Mouse (Mus musculus) heart, adult 2 months (tissue): ENCODE measurements around the gene Klhl9. TPM values are rescaled to one million over a fixed set of nuclear protein-coding genes. Genes with fewer than 3 reads are reported as not detected.

Experiments
- DNase-seq, 2 experiments: peaks; one replicate each; pipeline ENCODE4 v3.0.0; 2021
- H3K27ac ChIP-seq: fragments of 200-600 bp; 2 replicates; pipeline ENCODE4 v1.8.1; 2022
- H3K27me3 ChIP-seq: fragments of 200-500 bp; 2 replicates; pipeline ENCODE4 v1.6.1; 2012; ENCODE audit warnings: mild to moderate bottlenecking, low read length, inconsistent platforms, mixed read lengths; ENCODE audit not compliant: control insufficient read depth, insufficient read depth
- H3K36me3 ChIP-seq: fragments of 200-500 bp; 2 replicates; pipeline ENCODE4 v1.6.1; 2012; ENCODE audit warnings: low read length, inconsistent platforms; ENCODE audit not compliant: control insufficient read depth, insufficient read depth
- H3K4me1 ChIP-seq: fragments of 200-500 bp; 2 replicates; pipeline ENCODE4 v1.6.1; 2011; ENCODE audit warnings: low read length; ENCODE audit not compliant: control insufficient read depth, insufficient read depth
- H3K4me3 ChIP-seq: fragments of 200-600 bp; 2 replicates; pipeline ENCODE4 v1.8.1; 2022
- H3K79me2 ChIP-seq: fragments of 200-500 bp; replicated peaks from 2 replicates; pipeline ENCODE4 v1.6.1; 2012; ENCODE audit warnings: mild to moderate bottlenecking, inconsistent platforms, low read length, moderate library complexity, mixed read lengths; ENCODE audit not compliant: control insufficient read depth, insufficient read depth
- H3K9ac ChIP-seq: fragments of 200-500 bp; 2 replicates; pipeline ENCODE4 v1.6.1; 2012; ENCODE audit warnings: low read depth, mild to moderate bottlenecking, control low read depth, inconsistent platforms, low read length, mixed read lengths
- CTCF ChIP-seq: fragments of 200-600 bp; IDR thresholded peaks from 2 replicates; pipeline ENCODE4 v1.8.1; 2022; ENCODE audit warnings: antibody characterized with exemption, mild to moderate bottlenecking, moderate library complexity
- EP300 ChIP-seq: fragments of 200-500 bp; IDR thresholded peaks from 2 replicates; pipeline ENCODE4 v1.6.1; 2011; ENCODE audit warnings: low read depth, low read length, control low read depth; ENCODE audit not compliant: insufficient read depth
- POLR2A ChIP-seq: fragments of 200-500 bp; IDR thresholded peaks from 2 replicates; pipeline ENCODE4 v1.6.1; 2011; ENCODE audit warnings: mild to moderate bottlenecking, low read depth, low read length, control low read depth; ENCODE audit not compliant: insufficient read depth
- WGBS: fragments of 180-500 bp; shearing (Covaris S2); methylation state at CpG from one replicate; pipeline ENCODE4 v1.1.7; 2018; 5-methylcytosine and 5-hydroxymethylcytosine counted together
- intact Hi-C: fragments of 180-260 bp; cut with DNase I; formaldehyde crosslinking; loops from one replicate; pipeline ENCODE4 v1.15.1; 2025
- polyA plus RNA-seq: library from polyadenylated mRNA; depleted of rRNA; stranded (reverse); fragments of >200 nt; gene quantifications from 2 replicates; pipeline ENCODE4 v1.2.3, GENCODE M21; 2012
- total RNA-seq, 2 experiments: library from RNA; stranded (reverse); gene quantifications; 2 replicates each; pipeline ENCODE4 v1.2.3; 2021

Klhl9 gene
- total and polyA plus RNA-seq, 3 experiments = 11.8 to 71.1 (median 71.0) TPM

DNA sequence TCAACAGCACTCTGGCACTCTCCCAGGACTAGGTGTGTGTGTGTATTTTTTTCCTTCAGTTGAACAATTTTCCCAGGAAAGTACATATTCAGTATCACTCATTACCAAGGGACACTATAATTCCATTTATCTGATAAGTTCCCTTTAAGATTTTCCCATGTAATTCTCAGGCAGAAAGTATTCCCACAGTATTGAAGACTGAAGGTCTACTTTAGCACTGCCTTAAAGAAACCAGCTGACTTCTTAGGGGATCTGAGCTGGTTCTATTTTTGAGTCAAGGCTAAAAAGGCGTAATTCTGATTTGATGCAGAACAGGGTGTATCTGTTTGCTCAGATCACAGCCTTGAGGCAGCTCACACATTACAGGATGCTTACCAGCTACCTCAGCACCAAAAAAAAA lies 3.5 kb downstream of the Klhl9 start:
- H3K27ac ChIP-seq = peak overlapping the region; percentile 6
- H3K4me1 ChIP-seq = peaks cover 18% of the 10 kb centered on the region
- no peaks in the 10 kb centered on the region for H3K27me3 ChIP-seq
- intact Hi-C loops = loop anchor here (10.0 kb wide), 1 partner anchor 684 kb away; the partner anchor contains the start of gene Mllt3
- peaks cover 7% of the 10 kb centered on the region for H3K79me2 ChIP-seq
- H3K4me3 ChIP-seq = peak overlapping the region; percentile 67
- TF ChIP-seq EP300 = no peak
- TF ChIP-seq POLR2A = no peak
- TF ChIP-seq CTCF = no peak
- peak overlapping the region; percentile 44; the same call in 1 of the 2 replicates for H3K9ac ChIP-seq
- no peak for DNase-seq
- WGBS = 0% methylated on average over 1 of the region's 1 CpGs
- H3K36me3 ChIP-seq = peaks cover 42% of the 10 kb centered on the region

DNA sequence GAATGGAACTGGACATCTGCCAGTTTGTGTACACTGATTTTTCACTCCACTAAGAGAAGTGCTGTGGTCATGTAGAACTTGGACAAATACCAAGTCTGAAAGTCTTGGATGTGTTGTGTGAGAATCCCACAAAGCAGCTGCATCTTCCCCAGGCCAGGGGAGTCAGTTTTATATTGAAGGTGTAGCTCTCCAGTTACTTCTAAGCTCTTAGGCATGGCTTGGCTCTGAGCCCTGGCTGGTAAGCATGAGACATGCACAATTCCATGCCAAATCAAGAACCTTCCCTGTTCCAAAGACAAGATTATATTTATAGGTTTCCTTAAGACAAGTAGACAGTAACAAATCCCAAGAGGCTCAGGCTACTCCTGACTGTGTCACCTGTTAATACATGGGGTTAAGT lies 7.2 kb downstream of the Klhl9 start:
- Histone ChIP-seq H3K79me2 (peaks cover 5% of the 10 kb centered on the region), H3K9ac (no peak overlapping the region), H3K4me1 (peaks cover 11% of the 10 kb centered on the region), H3K36me3 (peaks cover 31% of the 10 kb centered on the region), H3K27me3 (no peaks in the 10 kb centered on the region), H3K4me3 (no peak overlapping the region), H3K27ac (no peak overlapping the region)
- TF ChIP-seq EP300 = no peak
- TF ChIP-seq POLR2A = no peak
- no peak for TF ChIP-seq CTCF
- DNase-seq = no peak
- intact Hi-C loops = loop anchor here (10.0 kb wide), 1 partner anchor 680 kb away; the partner anchor contains the start of gene Mllt3

DNA sequence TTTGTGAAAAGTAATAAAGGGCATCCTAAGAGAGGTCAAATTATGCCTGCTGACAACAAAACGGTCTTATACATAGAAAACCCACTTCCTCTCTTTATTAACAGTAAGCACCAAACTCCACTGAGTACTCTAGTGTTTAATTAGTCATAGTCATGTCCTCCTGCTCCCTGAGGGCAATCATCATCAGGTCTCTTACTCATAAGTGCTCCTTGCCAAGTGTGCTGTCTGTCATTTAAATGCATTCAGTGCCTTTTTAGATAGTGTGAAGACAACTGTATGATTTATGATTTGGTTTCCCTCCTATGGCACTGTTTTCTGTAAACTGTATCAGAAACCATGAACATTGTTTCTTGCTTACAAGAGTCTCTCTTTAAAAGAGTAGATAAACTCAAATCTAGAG lies 8.0 kb downstream of the Klhl9 start:
- Histone ChIP-seq H3K27ac (no peak overlapping the region), H3K36me3 (peaks cover 27% of the 10 kb centered on the region), H3K27me3 (no peaks in the 10 kb centered on the region), H3K4me1 (peaks cover 8% of the 10 kb centered on the region), H3K4me3 (no peak overlapping the region), H3K79me2 (peaks cover 5% of the 10 kb centered on the region), H3K9ac (no peak overlapping the region)
- DNase-seq = no peak
- no peak for TF ChIP-seq CTCF
- intact Hi-C loops = loop anchor here (10.0 kb wide), 1 partner anchor 679 kb away; the partner anchor contains the start of gene Mllt3
- 65% methylated on average over 1 of the region's 1 CpGs for WGBS

DNA sequence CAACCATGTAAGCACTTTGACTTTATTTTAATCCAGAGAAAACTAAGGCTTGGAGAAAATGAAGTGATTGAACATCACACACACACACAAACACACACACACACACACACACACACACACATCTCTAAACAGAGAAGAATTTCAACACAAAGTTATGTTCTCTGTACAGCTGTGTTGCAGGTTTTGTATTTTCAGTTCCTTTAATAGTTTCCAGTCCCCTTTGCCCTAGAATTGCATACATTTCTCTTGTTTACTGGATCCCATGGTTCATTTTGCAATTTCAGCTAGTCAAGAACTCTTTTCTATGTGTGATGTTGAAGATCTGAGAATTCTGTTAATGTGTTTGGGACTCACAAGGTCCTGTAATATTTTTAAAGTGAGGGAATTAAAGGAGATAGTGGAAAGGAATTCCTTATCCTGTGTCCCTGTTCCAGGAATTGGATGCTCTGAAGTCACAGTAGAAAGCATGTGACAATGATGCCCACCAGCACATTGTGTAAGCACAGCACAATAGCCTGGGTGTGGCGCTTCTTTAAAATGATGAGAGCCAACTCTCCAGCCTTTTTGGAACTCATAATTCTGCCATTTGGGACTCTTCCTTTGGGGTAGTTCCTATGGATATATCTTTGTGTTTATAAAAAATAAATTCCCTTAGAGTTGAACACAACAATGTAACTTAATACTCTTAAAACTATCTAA lies 15.0 kb downstream of the Klhl9 start:
- Histone ChIP-seq H3K9ac (no peak overlapping the region), H3K36me3 (no peaks in the 10 kb centered on the region), H3K79me2 (no peaks in the 10 kb centered on the region), H3K4me3 (no peak overlapping the region), H3K4me1 (no peaks in the 10 kb centered on the region; the same call in 1 of the 2 replicates), H3K27ac (no peak overlapping the region), H3K27me3 (no peaks in the 10 kb centered on the region)
- WGBS = 75% methylated on average over 1 of the region's 1 CpGs
- no peak for TF ChIP-seq POLR2A
- TF ChIP-seq EP300 = no peak
- TF ChIP-seq CTCF = no peak
- intact Hi-C loops = no loop called here
- DNase-seq = no peak

DNA sequence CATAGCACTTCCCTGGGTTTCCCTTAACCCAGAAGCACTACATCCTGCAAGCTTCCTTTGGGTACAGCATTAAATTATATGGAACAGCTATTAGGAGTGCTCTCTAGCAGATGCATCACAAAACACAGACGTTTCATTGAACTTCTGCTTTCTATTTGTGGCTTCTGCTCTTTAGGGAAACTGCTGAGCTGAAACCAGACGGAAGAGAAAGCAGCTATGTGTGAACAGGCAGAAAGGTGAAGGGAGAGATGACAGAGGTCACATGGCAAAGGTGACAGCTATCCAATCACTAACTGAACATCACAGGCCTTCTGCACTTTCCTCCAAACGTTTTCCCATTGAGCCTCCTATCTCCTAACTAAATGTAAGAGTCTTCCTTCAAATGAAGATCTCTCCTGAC lies 16.3 kb downstream of the Klhl9 start:
- Histone ChIP-seq H3K4me1 (no peaks in the 10 kb centered on the region; the same call in 1 of the 2 replicates), H3K27me3 (no peaks in the 10 kb centered on the region), H3K4me3 (no peak overlapping the region), H3K27ac (no peak overlapping the region), H3K9ac (no peak overlapping the region), H3K36me3 (no peaks in the 10 kb centered on the region), H3K79me2 (no peaks in the 10 kb centered on the region)
- intact Hi-C loops = no loop called here
- no peak for DNase-seq
- WGBS = 40% methylated on average over 3 of the region's 3 CpGs
- TF ChIP-seq EP300 (no peak), POLR2A (no peak), CTCF (no peak)

DNA sequence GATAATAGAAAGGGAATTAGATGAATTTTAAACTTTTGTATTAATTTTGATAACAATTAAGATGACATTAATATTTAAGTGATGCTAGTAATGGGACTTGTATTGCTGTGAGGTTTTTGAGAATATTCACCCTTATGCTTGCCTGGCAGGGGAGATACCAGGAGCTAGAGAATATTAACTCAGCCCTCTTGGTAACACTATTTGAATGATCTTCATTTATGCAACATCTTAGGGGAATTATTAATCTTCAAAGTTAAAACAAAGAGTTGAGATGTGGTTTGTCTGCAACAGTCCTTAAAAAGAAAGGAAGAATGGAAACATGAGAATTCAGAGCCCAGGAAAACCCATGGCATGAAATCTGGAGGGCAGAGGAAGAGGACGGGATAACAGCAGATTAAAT lies 23.0 kb downstream of the Klhl9 start:
- WGBS = 74% methylated on average over 1 of the region's 1 CpGs
- TF ChIP-seq EP300 (no peak), CTCF (no peak), POLR2A (no peak)
- Histone ChIP-seq H3K4me1 (no peaks in the 10 kb centered on the region), H3K9ac (no peak overlapping the region), H3K27me3 (no peaks in the 10 kb centered on the region), H3K4me3 (no peak overlapping the region), H3K27ac (no peak overlapping the region), H3K36me3 (no peaks in the 10 kb centered on the region), H3K79me2 (no peaks in the 10 kb centered on the region)
- intact Hi-C loops = no loop called here
- no peak for DNase-seq
